Mouse (Mus musculus): ENCODE measurements around the gene Robo1. TPM values are rescaled to one million over a fixed set of nuclear protein-coding genes. Genes with fewer than 3 reads are reported as not detected.

Gene Robo1
- polyA plus RNA-seq, 1 experiment from 2014 or later, result 54.0 TPM

- H3K36me3 ChIP-seq, result no peaks in the 10 kb centered on the region
- no peak overlapping the region for H3K4me3 ChIP-seq
- ATAC-seq (replicated peaks), result no peak
- H3K27me3 ChIP-seq, result no peaks in the 10 kb centered on the region
- H3K4me1 ChIP-seq, result no peaks in the 10 kb centered on the region
- no peak overlapping the region for H3K27ac ChIP-seq (replicated peaks)
- H3K9ac ChIP-seq (replicated peaks), result no peak overlapping the region
- H3K4me2 ChIP-seq (replicated peaks), result no peak overlapping the region
- 78% methylated on average over 7 of the region's 7 CpGs for WGBS
- H3K9me3 ChIP-seq, result no peaks in the 10 kb centered on the region
Measured at GRCm38 (mm10) chr16:72633846-72634245, 325.7 kb downstream of the Robo1 start.

GRCm38 (mm10) chr16:72639332-72639940 lies 331.3 kb downstream of the Robo1 start:
- 71% methylated on average over 8 of the region's 8 CpGs for WGBS
- Histone ChIP-seq H3K4me1 (peaks cover 4% of the 10 kb centered on the region; the same call in 1 of the 2 replicates), H3K36me3 (no peaks in the 10 kb centered on the region), H3K27ac (replicated peaks) (no peak overlapping the region), H3K9ac (replicated peaks) (no peak overlapping the region), H3K4me3 (no peak overlapping the region), H3K27me3 (no peaks in the 10 kb centered on the region), H3K9me3 (no peaks in the 10 kb centered on the region), H3K4me2 (replicated peaks) (no peak overlapping the region)
- ATAC-seq (replicated peaks), result no peak

GRCm38 (mm10) chr16:72640932-72641811 lies 333.1 kb downstream of the Robo1 start:
- WGBS, result 58% methylated on average over 9 of the region's 9 CpGs
- no peak for ATAC-seq (replicated peaks)
- Histone ChIP-seq H3K4me3 (no peak overlapping the region), H3K9me3 (no peaks in the 10 kb centered on the region), H3K27me3 (no peaks in the 10 kb centered on the region), H3K4me1 (peaks cover 4% of the 10 kb centered on the region; the same call in 1 of the 2 replicates), H3K4me2 (replicated peaks) (no peak overlapping the region), H3K9ac (replicated peaks) (no peak overlapping the region), H3K27ac (replicated peaks) (no peak overlapping the region), H3K36me3 (no peaks in the 10 kb centered on the region)

- no peak overlapping the region for H3K9ac ChIP-seq (replicated peaks)
- H3K4me1 ChIP-seq, result peaks cover 4% of the 10 kb centered on the region; the same call in 1 of the 2 replicates
- H3K36me3 ChIP-seq, result no peaks in the 10 kb centered on the region
- no peak overlapping the region for H3K27ac ChIP-seq (replicated peaks)
- no peak overlapping the region for H3K4me3 ChIP-seq
- no peak overlapping the region for H3K4me2 ChIP-seq (replicated peaks)
- ATAC-seq (replicated peaks), result no peak
- no peaks in the 10 kb centered on the region for H3K27me3 ChIP-seq
- 45% methylated on average over 8 of the region's 8 CpGs for WGBS
- H3K9me3 ChIP-seq, result no peaks in the 10 kb centered on the region
Measured at GRCm38 (mm10) chr16:72645890-72646289, 337.8 kb downstream of the Robo1 start.

- H3K4me1 ChIP-seq, result no peaks in the 10 kb centered on the region
- H3K9me3 ChIP-seq, result no peaks in the 10 kb centered on the region
- no peak overlapping the region for H3K4me3 ChIP-seq
- no peaks in the 10 kb centered on the region for H3K36me3 ChIP-seq
- H3K27me3 ChIP-seq, result no peaks in the 10 kb centered on the region
- peak; percentile 63; the same call in 1 of the 2 replicates for ATAC-seq (replicated peaks)
- no peak overlapping the region for H3K27ac ChIP-seq (replicated peaks)
- H3K4me2 ChIP-seq (replicated peaks), result no peak overlapping the region
- no peak overlapping the region for H3K9ac ChIP-seq (replicated peaks)
- WGBS, result 42% methylated on average over 4 of the region's 4 CpGs
Measured at GRCm38 (mm10) chr16:72649314-72649713, 341.2 kb downstream of the Robo1 start.

GRCm38 (mm10) chr16:72655411-72655810 lies 347.3 kb downstream of the Robo1 start:
- H3K4me1 ChIP-seq, result no peaks in the 10 kb centered on the region
- no peak overlapping the region for H3K9ac ChIP-seq (replicated peaks)
- no peaks in the 10 kb centered on the region for H3K27me3 ChIP-seq
- no peak overlapping the region for H3K4me2 ChIP-seq (replicated peaks)
- no peak overlapping the region for H3K27ac ChIP-seq (replicated peaks)
- H3K9me3 ChIP-seq, result no peaks in the 10 kb centered on the region
- 45% methylated on average over 9 of the region's 9 CpGs for WGBS
- H3K36me3 ChIP-seq, result no peaks in the 10 kb centered on the region
- H3K4me3 ChIP-seq, result no peak overlapping the region
- ATAC-seq (replicated peaks), result 0 out of 2 replicates have a peak, but pooled peaks have one; percentile 46

GRCm38 (mm10) chr16:72662837-72663350 lies 354.8 kb downstream of the Robo1 start:
- Histone ChIP-seq H3K4me3 (peak overlapping the region; percentile 70), H3K27me3 (no peaks in the 10 kb centered on the region), H3K4me1 (peaks cover 27% of the 10 kb centered on the region), H3K9me3 (no peaks in the 10 kb centered on the region), H3K27ac (replicated peaks) (peak overlapping the region; percentile 85), H3K4me2 (replicated peaks) (peak overlapping the region; percentile 85), H3K9ac (replicated peaks) (peak overlapping the region; percentile 65), H3K36me3 (no peaks in the 10 kb centered on the region)
- peak; percentile 89 for ATAC-seq (replicated peaks)
- WGBS, result under 1% methylated on average over 26 of the region's 26 CpGs

- H3K36me3 ChIP-seq, result no peaks in the 10 kb centered on the region
- peaks cover 33% of the 10 kb centered on the region for H3K4me1 ChIP-seq
- no peaks in the 10 kb centered on the region for H3K9me3 ChIP-seq
- peak overlapping the region; percentile 85 for H3K4me2 ChIP-seq (replicated peaks)
- peak overlapping the region; percentile 85 for H3K27ac ChIP-seq (replicated peaks)
- WGBS, result under 1% methylated on average over 55 of the region's 55 CpGs
- peak overlapping the region; percentile 70 for H3K4me3 ChIP-seq
- ATAC-seq (replicated peaks), result peak; percentile 84
- H3K27me3 ChIP-seq, result no peaks in the 10 kb centered on the region
- H3K9ac ChIP-seq (replicated peaks), result peak overlapping the region; percentile 65
Measured at GRCm38 (mm10) chr16:72663351-72664232, 355.5 kb downstream of the Robo1 start.

GRCm38 (mm10) chr16:72664233-72664613 lies 356.1 kb downstream of the Robo1 start:
- Histone ChIP-seq H3K4me2 (replicated peaks) (peak overlapping the region; percentile 85), H3K9me3 (no peaks in the 10 kb centered on the region), H3K36me3 (no peaks in the 10 kb centered on the region), H3K9ac (replicated peaks) (peak overlapping the region; percentile 65), H3K4me3 (peak overlapping the region; percentile 70), H3K27me3 (no peaks in the 10 kb centered on the region), H3K27ac (replicated peaks) (peak overlapping the region; percentile 85), H3K4me1 (peaks cover 33% of the 10 kb centered on the region)
- WGBS, result under 1% methylated on average over 12 of the region's 12 CpGs
- ATAC-seq (replicated peaks), result no peak

- 25% methylated on average over 4 of the region's 4 CpGs for WGBS
- peak overlapping the region; percentile 85 for H3K4me2 ChIP-seq (replicated peaks)
- ATAC-seq (replicated peaks), result no peak
- H3K4me3 ChIP-seq, result peak overlapping the region; percentile 70
- no peak overlapping the region for H3K27ac ChIP-seq (replicated peaks)
- H3K4me1 ChIP-seq, result peaks cover 33% of the 10 kb centered on the region
- H3K9me3 ChIP-seq, result no peaks in the 10 kb centered on the region
- H3K9ac ChIP-seq (replicated peaks), result peak overlapping the region; percentile 65; the same call in 1 of the 2 replicates
- no peaks in the 10 kb centered on the region for H3K27me3 ChIP-seq
- H3K36me3 ChIP-seq, result no peaks in the 10 kb centered on the region
Measured at GRCm38 (mm10) chr16:72664806-72665205, 356.7 kb downstream of the Robo1 start.

- no peak overlapping the region for H3K27ac ChIP-seq (replicated peaks)
- no peak overlapping the region for H3K9ac ChIP-seq (replicated peaks)
- no peak for ATAC-seq (replicated peaks)
- H3K27me3 ChIP-seq, result no peaks in the 10 kb centered on the region
- peak overlapping the region; percentile 70 for H3K4me3 ChIP-seq
- 61% methylated on average over 5 of the region's 5 CpGs for WGBS
- H3K4me2 ChIP-seq (replicated peaks), result peak overlapping the region; percentile 85
- H3K9me3 ChIP-seq, result no peaks in the 10 kb centered on the region
- no peaks in the 10 kb centered on the region for H3K36me3 ChIP-seq
- peaks cover 36% of the 10 kb centered on the region for H3K4me1 ChIP-seq
Measured at GRCm38 (mm10) chr16:72665454-72665853, 357.3 kb downstream of the Robo1 start.
